Mouse (Mus musculus) cerebellum, adult 2 months (tissue): ENCODE data around the gene Lpar4.

Source experiments
- CTCF ChIP-seq: fragments of 200-500 bp; IDR thresholded peaks from 2 replicates; pipeline ENCODE4 v1.5.1; 2011; ENCODE audit warnings: low read depth, mild to moderate bottlenecking, control low read depth, low read length, moderate library complexity, borderline replicate concordance; ENCODE audit not compliant: insufficient read depth
- POLR2A ChIP-seq: fragments of 200-500 bp; IDR thresholded peaks from 2 replicates; pipeline ENCODE4 v1.6.1; 2011; ENCODE audit warnings: low read length, control low read depth, borderline replicate concordance; ENCODE audit not compliant: insufficient read depth

GRCm38 (mm10) chrX:106872315-106872714 is 48.1 kb upstream of the Lpar4 start:
- TF ChIP-seq CTCF, result no peak
- TF ChIP-seq POLR2A, result no peak
